Mouse (Mus musculus) hindbrain, postnatal 0 days (tissue): ENCODE measurements at regions not wholly inside any gene's neighbourhood (a gene's known extent, or its start where the extent isn't known, plus 50 kb on each side); places are given as distances from the start of the nearest gene placed in this dataset.

Experiments
- ATAC-seq: fragments of 200-750 bp; cut with Nextera tagmentation; 2 replicates; pipeline ENCODE4 v1.8.0; 2017; ENCODE audit warnings: mild to moderate bottlenecking, moderate TSS enrichment, moderate library complexity
- DNase-seq: peaks from one replicate; pipeline ENCODE4 v3.0.0-alpha.2; 2015; ENCODE audit warnings: low spot score
- H3K27ac ChIP-seq: fragments of 300-500 bp; sonication (generic); 2 replicates; pipeline ENCODE4 v1.5.1; 2014; ENCODE audit warnings: mild to moderate bottlenecking
- H3K27me3 ChIP-seq: fragments of 300-500 bp; sonication (generic); 2 replicates; pipeline ENCODE4 v1.6.1; 2014; ENCODE audit warnings: low read length, mixed read lengths; ENCODE audit not compliant: insufficient read depth
- H3K36me3 ChIP-seq: fragments of 300-500 bp; sonication (generic); 2 replicates; pipeline ENCODE4 v1.6.1; 2014; ENCODE audit warnings: low read length, mixed read lengths; ENCODE audit not compliant: insufficient read depth
- H3K4me1 ChIP-seq: fragments of 300-500 bp; sonication (generic); 2 replicates; pipeline ENCODE4 v1.6.1; 2014; ENCODE audit warnings: antibody characterized with exemption, low read length, mixed read lengths; ENCODE audit not compliant: insufficient read depth
- H3K4me2 ChIP-seq: fragments of 300-500 bp; sonication (generic); 2 replicates; pipeline ENCODE4 v1.6.1; 2014; ENCODE audit warnings: low read depth, mild to moderate bottlenecking, low read length, moderate library complexity, mixed read lengths
- H3K4me3 ChIP-seq: fragments of 300-500 bp; sonication (generic); 2 replicates; pipeline ENCODE4 v1.5.1; 2014; ENCODE audit warnings: low read length
- H3K9ac ChIP-seq: fragments of 300-500 bp; sonication (generic); replicated peaks from 2 replicates; pipeline ENCODE4 v1.6.1; 2014; ENCODE audit warnings: mild to moderate bottlenecking, low read length, moderate library complexity, mixed read lengths
- H3K9me3 ChIP-seq: fragments of 300-500 bp; sonication (generic); 2 replicates; pipeline ENCODE4 v1.6.1; 2016; ENCODE audit warnings: low read length, mixed read lengths
- CTCF ChIP-seq: IDR thresholded peaks from 2 replicates; pipeline ENCODE4 v1.5.1; 2016; ENCODE audit warnings: antibody characterized with exemption, control low read depth, low read depth
- WGBS: fragments of 180-500 bp; shearing (Covaris S2); extraction: QIAGEN DNeasy Blood & Tissue Kit; methylation state at CpG from one replicate; pipeline ENCODE4 v1.1.7; 2014; 5-methylcytosine and 5-hydroxymethylcytosine counted together

DNA sequence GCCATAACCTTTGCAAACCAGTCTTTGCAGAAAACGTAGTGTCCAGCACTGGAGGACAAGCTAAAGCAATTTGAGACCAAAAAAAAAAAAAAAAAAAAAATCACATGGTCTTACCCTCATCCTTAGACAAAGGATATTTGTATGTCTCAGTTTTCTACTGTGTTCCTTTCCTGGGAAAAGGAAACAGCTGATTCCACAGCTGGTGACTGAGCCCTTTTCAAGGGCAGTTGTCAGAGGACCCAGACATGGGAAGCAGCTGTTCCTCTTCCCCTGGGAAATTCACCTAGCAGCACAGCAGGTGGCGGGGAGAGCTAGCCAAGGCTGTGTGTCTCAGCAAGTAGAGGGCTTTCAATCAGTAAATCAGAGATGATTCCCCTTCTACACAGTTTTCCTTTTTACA is 113.3 kb upstream of the 1700025G04Rik start:
- no peaks in the 10 kb centered on the region for H3K36me3 ChIP-seq
- no peaks in the 10 kb centered on the region for H3K4me1 ChIP-seq
- WGBS, result 62% methylated on average over 2 of the region's 2 CpGs
- ATAC-seq (peak; percentile 24; the same call in 1 of the 2 replicates), DNase-seq (peak; percentile 40)
- no peak overlapping the region for H3K4me3 ChIP-seq
- no peak overlapping the region for H3K4me2 ChIP-seq
- TF ChIP-seq CTCF, result no peak
- H3K9me3 ChIP-seq, result 0 out of 2 replicates have a peak, but pooled peaks cover 2% of the 10 kb centered on the region
- H3K27ac ChIP-seq, result no peak overlapping the region
- H3K27me3 ChIP-seq, result no peaks in the 10 kb centered on the region
- no peak overlapping the region for H3K9ac ChIP-seq

DNA sequence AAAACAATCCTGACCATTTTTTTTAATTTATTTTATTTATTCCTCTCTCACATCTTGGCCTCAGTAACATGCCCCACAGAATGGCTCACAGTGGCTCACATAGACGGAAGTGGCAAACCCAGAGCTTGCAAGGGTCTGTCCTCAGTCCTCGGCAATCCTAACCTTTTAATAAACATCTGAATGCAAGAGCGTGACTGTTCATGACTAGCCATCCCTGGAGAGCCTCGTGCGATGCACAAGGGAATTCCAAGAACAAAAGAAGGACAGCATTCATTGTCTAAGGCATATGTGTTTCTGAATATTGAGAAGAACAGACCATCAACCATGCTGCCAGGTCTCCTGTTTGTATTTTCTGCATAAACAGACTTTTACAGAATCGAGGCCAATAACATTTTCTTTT is 98.8 kb upstream of the 1700025G04Rik start:
- WGBS, result 29% methylated on average over 6 of the region's 6 CpGs
- Histone ChIP-seq H3K4me1 (no peaks in the 10 kb centered on the region), H3K9me3 (no peaks in the 10 kb centered on the region), H3K27me3 (no peaks in the 10 kb centered on the region), H3K4me3 (no peak overlapping the region), H3K9ac (no peak overlapping the region), H3K4me2 (no peak overlapping the region), H3K36me3 (no peaks in the 10 kb centered on the region), H3K27ac (no peak overlapping the region)
- no peak for TF ChIP-seq CTCF
- ATAC-seq, result no peak
- no peak for DNase-seq

DNA sequence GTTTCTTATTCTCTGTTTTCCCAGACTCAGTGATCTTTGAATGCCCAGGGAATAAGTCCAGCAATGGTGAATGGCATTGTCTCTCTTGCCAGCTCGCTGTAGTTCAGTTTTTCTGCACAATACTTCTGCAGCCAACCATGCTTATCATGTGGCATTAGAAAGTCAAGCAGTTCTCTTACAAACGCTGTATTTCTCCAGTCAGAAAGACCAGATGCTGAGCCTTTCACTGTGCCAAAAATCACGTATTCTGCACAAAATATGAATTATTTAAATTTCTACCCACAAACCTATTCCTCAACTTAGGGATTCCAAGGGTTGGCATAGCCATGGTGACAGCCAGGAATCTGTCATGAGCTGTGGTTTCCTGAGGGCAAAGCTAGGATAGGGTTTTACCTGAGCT is 95.0 kb upstream of the 1700025G04Rik start:
- Histone ChIP-seq H3K9me3 (no peaks in the 10 kb centered on the region), H3K4me3 (no peak overlapping the region), H3K36me3 (no peaks in the 10 kb centered on the region), H3K27me3 (no peaks in the 10 kb centered on the region), H3K4me2 (no peak overlapping the region), H3K4me1 (no peaks in the 10 kb centered on the region), H3K27ac (no peak overlapping the region), H3K9ac (no peak overlapping the region)
- no peak for DNase-seq
- ATAC-seq, result no peak
- 64% methylated on average over 3 of the region's 3 CpGs for WGBS
- TF ChIP-seq CTCF, result no peak

DNA sequence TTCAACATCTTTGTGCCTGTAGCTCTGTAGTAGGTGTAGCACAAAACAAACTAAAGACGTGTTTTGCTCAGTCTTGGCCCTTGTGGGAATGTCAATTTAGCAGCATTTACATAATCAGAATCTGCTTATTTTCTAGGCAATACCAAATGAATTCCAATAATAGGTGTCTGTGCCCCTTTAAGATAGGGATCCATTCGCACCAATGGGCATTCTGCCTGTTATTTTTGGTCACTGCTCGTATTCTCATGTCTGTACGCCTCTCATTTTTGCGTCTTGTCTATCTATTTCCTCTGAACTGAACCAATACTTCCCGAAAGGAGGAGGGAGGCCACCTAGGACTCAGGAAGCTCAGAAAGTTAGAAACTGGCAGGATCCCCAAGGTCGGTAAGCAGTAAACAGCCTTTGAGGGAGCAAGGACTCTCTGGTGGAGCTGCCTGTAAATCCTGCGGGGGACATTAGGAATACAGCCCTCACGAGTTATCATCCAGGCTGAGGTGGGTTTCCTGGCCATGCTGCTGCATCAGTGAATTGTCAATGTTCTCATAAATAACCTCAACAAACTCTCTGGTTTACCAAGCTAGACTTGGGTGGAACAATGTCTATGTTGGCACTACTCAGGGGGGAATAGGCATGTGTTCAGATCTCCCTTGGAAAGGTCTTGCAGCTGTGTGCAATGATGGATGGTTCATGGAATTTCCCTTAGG is 86.5 kb upstream of the 1700025G04Rik start:
- Histone ChIP-seq H3K27me3 (no peaks in the 10 kb centered on the region), H3K4me1 (no peaks in the 10 kb centered on the region), H3K9me3 (no peaks in the 10 kb centered on the region), H3K9ac (no peak overlapping the region), H3K4me3 (no peak overlapping the region), H3K36me3 (no peaks in the 10 kb centered on the region), H3K4me2 (no peak overlapping the region), H3K27ac (no peak overlapping the region)
- DNase-seq (no peak), ATAC-seq (no peak)
- WGBS, result 82% methylated on average over 9 of the region's 9 CpGs
- TF ChIP-seq CTCF, result no peak

- Histone ChIP-seq H3K9ac (no peak overlapping the region), H3K4me2 (no peak overlapping the region), H3K27me3 (no peaks in the 10 kb centered on the region), H3K4me1 (no peaks in the 10 kb centered on the region), H3K27ac (no peak overlapping the region), H3K36me3 (no peaks in the 10 kb centered on the region), H3K4me3 (no peak overlapping the region), H3K9me3 (no peaks in the 10 kb centered on the region)
- no peak for TF ChIP-seq CTCF
- 94% methylated on average over 3 of the region's 3 CpGs for WGBS
- ATAC-seq, result no peak
- DNase-seq, result no peak
Observed at GRCm38 (mm10) chr1:152175691-152176090, 85.8 kb upstream of the 1700025G04Rik start.

GRCm38 (mm10) chr1:152174464-152174863 is 84.5 kb upstream of the 1700025G04Rik start:
- DNase-seq (no peak), ATAC-seq (no peak)
- WGBS, result 82% methylated on average over 4 of the region's 4 CpGs
- Histone ChIP-seq H3K4me3 (no peak overlapping the region), H3K36me3 (no peaks in the 10 kb centered on the region), H3K27me3 (no peaks in the 10 kb centered on the region), H3K27ac (no peak overlapping the region), H3K9me3 (no peaks in the 10 kb centered on the region), H3K9ac (no peak overlapping the region), H3K4me1 (no peaks in the 10 kb centered on the region), H3K4me2 (no peak overlapping the region)
- no peak for TF ChIP-seq CTCF

DNA sequence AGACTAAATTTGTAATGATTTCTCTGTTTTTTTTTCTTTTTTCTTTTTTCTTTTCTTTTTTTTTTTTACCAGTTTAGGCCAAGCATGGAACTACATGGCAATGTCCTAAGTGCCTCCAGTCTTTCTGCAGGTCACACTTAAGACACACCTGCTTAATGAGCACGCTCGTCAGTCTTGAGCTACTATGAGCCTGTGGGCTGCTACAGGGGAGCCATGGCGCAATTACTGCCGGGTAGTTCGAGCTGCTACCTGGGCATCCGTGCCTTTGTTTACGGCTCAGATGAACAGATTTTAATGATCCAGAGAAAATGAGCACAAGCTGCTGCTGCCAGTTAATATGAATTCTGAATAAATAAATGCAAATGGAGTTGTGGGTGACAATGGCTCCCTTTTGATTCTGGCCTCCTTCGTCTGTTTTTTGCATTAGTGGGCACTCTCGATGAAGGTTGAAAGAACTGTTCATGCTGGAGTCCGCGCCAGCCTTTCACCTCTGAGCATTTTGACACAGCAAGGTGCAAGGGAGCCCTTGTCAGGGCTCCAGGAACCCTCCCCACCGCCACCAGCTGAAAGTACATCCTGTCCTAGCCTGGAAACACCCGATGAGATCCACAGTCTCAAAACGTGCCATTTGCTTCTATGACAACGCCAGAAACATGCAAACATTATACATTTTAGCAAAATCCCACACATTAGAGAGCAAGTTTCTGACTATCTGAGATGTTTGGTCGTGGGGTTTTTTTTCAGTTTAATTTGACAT is 81.3 kb upstream of the 1700025G04Rik start:
- no peak overlapping the region for H3K9ac ChIP-seq
- no peak overlapping the region for H3K4me3 ChIP-seq
- DNase-seq, result no peak
- H3K27me3 ChIP-seq, result no peaks in the 10 kb centered on the region
- 27% methylated on average over 16 of the region's 16 CpGs for WGBS
- no peak for TF ChIP-seq CTCF
- H3K36me3 ChIP-seq, result no peaks in the 10 kb centered on the region
- no peak for ATAC-seq
- H3K4me2 ChIP-seq, result no peak overlapping the region
- H3K9me3 ChIP-seq, result no peaks in the 10 kb centered on the region
- H3K27ac ChIP-seq, result no peak overlapping the region
- no peaks in the 10 kb centered on the region for H3K4me1 ChIP-seq
